Mouse (Mus musculus): ENCODE data around the gene Pi16.

The Pi16 gene

GRCm38 (mm10) chr17:29330671-29331410, 13.4 kb downstream of the Pi16 start:
- WGBS, result 39% methylated on average over 5 of the region's 5 CpGs

- WGBS, result 85% methylated on average over 4 of the region's 4 CpGs
These were observed 14.8 kb downstream of the Pi16 start for GRCm38 (mm10) chr17:29332186-29332685.

- 81% methylated on average over 19 of the region's 19 CpGs for WGBS
These were observed 18.9 kb downstream of the Pi16 start for GRCm38 (mm10) chr17:29336266-29336990.

GRCm38 (mm10) chr17:29337979-29338823, 20.7 kb downstream of the Pi16 start:
- 58% methylated on average over 9 of the region's 9 CpGs for WGBS

- WGBS, result 35% methylated on average over 11 of the region's 11 CpGs
These were observed 21.8 kb downstream of the Pi16 start for GRCm38 (mm10) chr17:29339170-29339768.

GRCm38 (mm10) chr17:29340406-29341261, 23.2 kb downstream of the Pi16 start:
- WGBS, result 74% methylated on average over 18 of the region's 18 CpGs

GRCm38 (mm10) chr17:29341591-29342003, 24.1 kb downstream of the Pi16 start:
- 17% methylated on average over 9 of the region's 9 CpGs for WGBS

- whole genome bisulfite sequencing, result 42% methylated on average over 13 of the region's 13 CpGs
These were observed 24.8 kb downstream of the Pi16 start for GRCm38 (mm10) chr17:29342010-29342910.

- 61% methylated on average over 5 of the region's 5 CpGs for WGBS
These were observed 25.8 kb downstream of the Pi16 start for GRCm38 (mm10) chr17:29343241-29343640.

GRCm38 (mm10) chr17:29345272-29345671, 27.8 kb downstream of the Pi16 start:
- WGBS, result 80% methylated on average over 12 of the region's 12 CpGs

- 2% methylated on average over 11 of the region's 11 CpGs for WGBS
These were observed 29.1 kb downstream of the Pi16 start for GRCm38 (mm10) chr17:29346496-29347125.

GRCm38 (mm10) chr17:29347126-29347644, 29.7 kb downstream of the Pi16 start:
- under 1% methylated on average over 39 of the region's 45 CpGs for WGBS

- under 1% methylated on average over 46 of the region's 53 CpGs for WGBS
These were observed 30.3 kb downstream of the Pi16 start, which contains the start of gene Mtch1 for GRCm38 (mm10) chr17:29347645-29348256. Gene Mtch1, minus strand, starts transcription at chr17:29347934.

GRCm38 (mm10) chr17:29348996-29349395, 31.5 kb downstream of the Pi16 start:
- 82% methylated on average over 2 of the region's 2 CpGs for WGBS

- WGBS, result 80% methylated on average over 5 of the region's 5 CpGs
These were observed 33.6 kb downstream of the Pi16 start for GRCm38 (mm10) chr17:29351056-29351455.

- 36% methylated on average over 5 of the region's 5 CpGs for WGBS
These were observed 38.0 kb downstream of the Pi16 start for GRCm38 (mm10) chr17:29355461-29355840.

GRCm38 (mm10) chr17:29355841-29356478, 38.5 kb downstream of the Pi16 start:
- 18% methylated on average over 17 of the region's 17 CpGs for WGBS

- WGBS, result 18% methylated on average over 11 of the region's 11 CpGs
These were observed 39.0 kb downstream of the Pi16 start for GRCm38 (mm10) chr17:29356479-29356856.

Measured in cerebral cortex, adult 2 months (tissue).